24 mouse cellular contexts compared by ENCODE assay signal in the genomic region with DNA sequence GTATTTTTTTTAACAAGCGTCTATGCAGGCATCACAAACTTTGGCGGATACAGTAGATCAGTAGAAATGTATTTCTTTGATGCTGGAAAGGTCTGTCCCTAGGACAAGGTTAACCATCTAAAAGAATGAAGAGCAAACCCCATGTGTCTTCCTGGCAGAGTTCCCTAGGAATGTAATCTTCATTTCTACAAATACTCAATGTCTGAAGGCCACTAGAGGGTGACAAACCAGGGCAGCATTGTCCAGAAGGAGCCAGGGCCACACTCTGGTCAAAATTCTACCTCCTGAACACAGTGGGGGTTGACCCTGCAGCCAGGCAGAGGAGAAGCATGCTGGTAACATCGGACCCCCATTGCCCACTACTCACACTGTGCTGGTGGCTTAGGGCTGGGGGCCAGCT.
DNase-seq lines count a peak whose midpoint lies in the region; ATAC-seq and TF ChIP-seq lines count a peak whose summit lies in the region.
"Had no signal": no experiment of that assay in that cellular context is flagged by ENCODE, and none has a peak within 500 bp of the region (broad histone marks: within the 10 kb centered on the region; RNA-seq: fewer than 3 reads in every experiment).

No protein-coding gene starts in this region.

- H3K27ac ChIP-seq in hindbrain, postnatal 0 days, result no peak overlapping the region
- H3K27ac ChIP-seq in hindbrain, embryonic 13.5 days, result no peak overlapping the region
- H3K27ac ChIP-seq in lung, embryonic 14.5 days (ENCODE audit: low read depth), result no peak overlapping the region
- no peak overlapping the region for H3K27ac ChIP-seq in embryonic facial prominence, embryonic 10.5 days (replicated peaks)
- H3K27ac ChIP-seq: forebrain, embryonic 15.5 days; heart, embryonic 13.5 days; hindbrain, embryonic 12.5 days; limb, embryonic 10.5 days; midbrain, embryonic 13.5 days; neural tube, embryonic 12.5 days had no signal

- no peak overlapping the region for H3K9ac ChIP-seq in hindbrain, postnatal 0 days (replicated peaks; ENCODE audit: low read length)
- no peak overlapping the region for H3K9ac ChIP-seq in hindbrain, embryonic 13.5 days
- H3K9ac ChIP-seq in lung, embryonic 14.5 days, result no peak overlapping the region
- H3K9ac ChIP-seq: forebrain, embryonic 15.5 days; heart, embryonic 13.5 days; hindbrain, embryonic 12.5 days; midbrain, embryonic 13.5 days; neural tube, embryonic 12.5 days had no signal

- H3K4me1 ChIP-seq in hindbrain, postnatal 0 days (ENCODE audit: insufficient read depth, low read length), result no peaks in the 10 kb centered on the region
- peaks cover 12% of the 10 kb centered on the region for H3K4me1 ChIP-seq in hindbrain, embryonic 13.5 days (replicated peaks)
- H3K4me1 ChIP-seq in lung, embryonic 14.5 days (ENCODE audit: insufficient read depth), result no peaks in the 10 kb centered on the region
- peaks cover 14% of the 10 kb centered on the region for H3K4me1 ChIP-seq in embryonic facial prominence, embryonic 10.5 days
- H3K4me1 ChIP-seq: forebrain, embryonic 15.5 days; heart, embryonic 13.5 days; megakaryocyte, embryonic 14.5 days had no signal

- no peak for TF ChIP-seq POLR2A in brain, embryonic 14.5 days (IDR thresholded peaks at IDR 0.05; ENCODE audit: borderline replicate concordance, extremely low read depth, insufficient read depth, insufficient read length, poor library complexity, severe bottlenecking)

- ATAC-seq in hindbrain, postnatal 0 days, result no peak
- no peak for ATAC-seq in hindbrain, embryonic 13.5 days (ENCODE audit: low FRiP score)
- ATAC-seq in lung, embryonic 14.5 days (ENCODE audit: insufficient read depth), result no peak
- ATAC-seq: forebrain, embryonic 15.5 days; midbrain, embryonic 13.5 days had no signal

- H3K36me3 ChIP-seq in hindbrain, postnatal 0 days (ENCODE audit: insufficient read depth, low read length), result no peaks in the 10 kb centered on the region
- H3K36me3 ChIP-seq in hindbrain, embryonic 13.5 days, result no peaks in the 10 kb centered on the region
- no peaks in the 10 kb centered on the region for H3K36me3 ChIP-seq in lung, embryonic 14.5 days (ENCODE audit: insufficient read depth)
- no peaks in the 10 kb centered on the region for H3K36me3 ChIP-seq in embryonic facial prominence, embryonic 10.5 days (replicated peaks)
- H3K36me3 ChIP-seq: forebrain, embryonic 15.5 days; heart, embryonic 13.5 days; hindbrain, embryonic 12.5 days; limb, embryonic 10.5 days; midbrain, embryonic 13.5 days; neural tube, embryonic 12.5 days had no signal

- peak; percentile 45 to 79 for DNase-seq in adrenal gland, adult (ENCODE audit: inconsistent age in 2 of 2, low spot score in 1 of 2)
- no peak for DNase-seq in adrenal gland, adult 18-20 months (ENCODE audit: low spot score in 2 of 2)
- DNase-seq in hindbrain, postnatal 0 days (ENCODE audit: low spot score), result peak; percentile 42
- DNase-seq in lung, embryonic 14.5 days, result peak; percentile 24
- DNase-seq in lung, postnatal 25 days (ENCODE audit: low spot score), result no peak
- no peak for DNase-seq in brain, embryonic 14.5 days (ENCODE audit: low read depth)
- DNase-seq in embryonic facial prominence, embryonic 10.5 days (ENCODE audit: low spot score), result no peak
- DNase-seq: cerebellum, adult 18-20 months; cerebellum, postnatal 36 days; gastrocnemius, postnatal 25 days; heart, adult 18-20 months; lung, postnatal 14 days; retina, postnatal 1 day; right cerebral cortex, postnatal 25 days; spleen, adult 18-20 months; thymus, postnatal 14 days had no signal

- 68% methylated on average over 3 of the region's 3 CpGs for WGBS in hindbrain, postnatal 0 days
- 74% methylated on average over 3 of the region's 3 CpGs for WGBS in hindbrain, embryonic 13.5 days
- WGBS in lung, embryonic 14.5 days, result 73% methylated on average over 3 of the region's 3 CpGs
- 74% methylated on average over 3 of the region's 3 CpGs for WGBS in embryonic facial prominence, embryonic 10.5 days

- TF ChIP-seq CTCF in hindbrain, postnatal 0 days (IDR thresholded peaks at IDR 0.05; ENCODE audit: low read depth), result peak; percentile 54
- 0 out of 2 replicates have a peak, but pooled peaks have one; percentile 10 for TF ChIP-seq CTCF in lung, embryonic 14.5 days (IDR thresholded peaks at IDR 0.05; ENCODE audit: low read depth)
- peak; percentile 14; the same call in 1 of the 2 replicates for TF ChIP-seq CTCF in brain, embryonic 14.5 days (IDR thresholded peaks at IDR 0.05; ENCODE audit: borderline replicate concordance, extremely low read depth, insufficient read depth, insufficient read length)

- no peak overlapping the region for H3K4me3 ChIP-seq in hindbrain, postnatal 0 days (ENCODE audit: low read length)
- H3K4me3 ChIP-seq in hindbrain, embryonic 13.5 days, result no peak overlapping the region
- H3K4me3 ChIP-seq in lung, embryonic 14.5 days (ENCODE audit: low read depth, low read length), result no peak overlapping the region
- H3K4me3 ChIP-seq in embryonic facial prominence, embryonic 10.5 days, result no peak overlapping the region
- H3K4me3 ChIP-seq: forebrain, embryonic 15.5 days; heart, embryonic 13.5 days; hindbrain, embryonic 12.5 days; limb, embryonic 10.5 days; megakaryocyte, embryonic 14.5 days; midbrain, embryonic 13.5 days; neural tube, embryonic 12.5 days had no signal

- H3K27me3 ChIP-seq in hindbrain, postnatal 0 days (ENCODE audit: insufficient read depth, low read length), result no peaks in the 10 kb centered on the region; the same call in 1 of the 2 replicates
- peaks cover 38% of the 10 kb centered on the region for H3K27me3 ChIP-seq in hindbrain, embryonic 13.5 days
- no peaks in the 10 kb centered on the region for H3K27me3 ChIP-seq in lung, embryonic 14.5 days (ENCODE audit: insufficient read depth, low read length)
- H3K27me3 ChIP-seq in embryonic facial prominence, embryonic 10.5 days (replicated peaks; ENCODE audit: low read depth, poor library complexity, severe bottlenecking), result peaks cover 31% of the 10 kb centered on the region
- H3K27me3 ChIP-seq: neural tube, embryonic 12.5 days had no signal

- no peaks in the 10 kb centered on the region for H3K9me3 ChIP-seq in hindbrain, postnatal 0 days (ENCODE audit: low read length)
- no peaks in the 10 kb centered on the region for H3K9me3 ChIP-seq in hindbrain, embryonic 13.5 days
- H3K9me3 ChIP-seq in lung, embryonic 14.5 days (ENCODE audit: low read depth, low read length), result no peaks in the 10 kb centered on the region
- no peaks in the 10 kb centered on the region for H3K9me3 ChIP-seq in embryonic facial prominence, embryonic 10.5 days
- H3K9me3 ChIP-seq: forebrain, embryonic 15.5 days; heart, embryonic 13.5 days; hindbrain, embryonic 12.5 days; limb, embryonic 10.5 days; midbrain, embryonic 13.5 days; neural tube, embryonic 12.5 days had no signal

- H3K4me2 ChIP-seq in hindbrain, postnatal 0 days (ENCODE audit: low read depth, low read length), result no peak overlapping the region
- H3K4me2 ChIP-seq in hindbrain, embryonic 13.5 days, result no peak overlapping the region
- no peak overlapping the region for H3K4me2 ChIP-seq in lung, embryonic 14.5 days
- H3K4me2 ChIP-seq: forebrain, embryonic 15.5 days; heart, embryonic 13.5 days; hindbrain, embryonic 12.5 days; midbrain, embryonic 13.5 days; neural tube, embryonic 12.5 days had no signal

Comparison
In these comparisons a context has a peak if more than half of its experiments do, and no peak if none do; other contexts are left out.
1. DNase-seq: peak in adrenal gland, adult (2 of 2), hindbrain, postnatal 0 days (single experiment) and lung, embryonic 14.5 days (single experiment); none in adrenal gland, adult 18-20 months (0 of 2), lung, postnatal 25 days (single experiment), brain, embryonic 14.5 days (single experiment) and embryonic facial prominence, embryonic 10.5 days (single experiment).
2. Peak in every context shown above with its lines, with median percentiles within 50 percentile points of each other: CTCF ChIP-seq.